Mouse (Mus musculus) kidney, adult 2 months (tissue): Measurements from ENCODE around the gene Spice1. TPM values are rescaled to one million over a fixed set of nuclear protein-coding genes. Genes with fewer than 3 reads are reported as not detected.

Source experiments
- DNase-seq: peaks from one replicate; pipeline ENCODE4 v3.0.0; 2021
- H3K27ac ChIP-seq: fragments of 200-500 bp; 2 replicates; pipeline ENCODE4 v1.5.1; 2012; ENCODE audit warnings: low read depth, low read length, control low read depth, inconsistent platforms; ENCODE audit not compliant: insufficient read depth
- H3K27me3 ChIP-seq: fragments of 200-500 bp; replicated peaks from 2 replicates; pipeline ENCODE4 v1.6.1; 2012; ENCODE audit warnings: mild to moderate bottlenecking, moderate library complexity, low read length, inconsistent platforms; ENCODE audit not compliant: control insufficient read depth, insufficient read depth
- H3K36me3 ChIP-seq: fragments of 200-500 bp; 2 replicates; pipeline ENCODE4 v1.6.1; 2012; ENCODE audit warnings: mild to moderate bottlenecking, moderate library complexity, low read length, inconsistent platforms; ENCODE audit not compliant: control insufficient read depth, insufficient read depth
- H3K4me1 ChIP-seq: fragments of 200-500 bp; 2 replicates; pipeline ENCODE4 v1.6.1; 2011; ENCODE audit warnings: low read length; ENCODE audit not compliant: control insufficient read depth, insufficient read depth
- H3K4me3 ChIP-seq: fragments of 200-500 bp; 2 replicates; pipeline ENCODE4 v1.5.1; 2011; ENCODE audit warnings: mild to moderate bottlenecking, low read depth, low read length, control low read depth; ENCODE audit not compliant: insufficient read depth
- CTCF ChIP-seq: fragments of 200-500 bp; conservative IDR thresholded peaks from 2 replicates; pipeline ENCODE4 v1.5.1; 2011; ENCODE audit warnings: low read depth, mild to moderate bottlenecking, control low read depth, low read length, moderate library complexity, mixed read lengths; ENCODE audit not compliant: insufficient read depth, insufficient read length
- POLR2A ChIP-seq: fragments of 200-500 bp; IDR thresholded peaks from one replicate; pipeline ENCODE4 v1.6.1; 2011; ENCODE audit warnings: low read depth, low read length, control low read depth
- WGBS: fragments of 180-500 bp; shearing (Covaris S2); methylation state at CpG from one replicate; pipeline ENCODE4 v1.1.7; 2018; 5-methylcytosine and 5-hydroxymethylcytosine counted together
- polyA plus RNA-seq: library from polyadenylated mRNA; depleted of rRNA; stranded (reverse); fragments of >200 nt; gene quantifications from 2 replicates; pipeline ENCODE4 v1.2.3, GENCODE M21; 2012

Gene Spice1
- polyA plus RNA-seq, 1 experiment, result 5.4 TPM

GRCm38 (mm10) chr16:44332861-44333284, 14.0 kb upstream of the Spice1 start, which contains the start of gene Sidt1:
Gene Sidt1, minus strand, starts transcription at chr16:44333196.
- TF ChIP-seq CTCF (no peak), POLR2A (no peak)
- H3K4me3 ChIP-seq, result peak within 1 kb of the TSS; percentile 45
- WGBS, result 9% methylated on average over 15 of the region's 15 CpGs
- H3K4me1 ChIP-seq, result no peaks in the 10 kb centered on the region
- H3K36me3 ChIP-seq, result no peaks in the 10 kb centered on the region
- no peaks in the 10 kb centered on the region for H3K27me3 ChIP-seq
- DNase-seq, result peak; percentile 14
- H3K27ac ChIP-seq, result no peak within 1 kb of the TSS

DNA sequence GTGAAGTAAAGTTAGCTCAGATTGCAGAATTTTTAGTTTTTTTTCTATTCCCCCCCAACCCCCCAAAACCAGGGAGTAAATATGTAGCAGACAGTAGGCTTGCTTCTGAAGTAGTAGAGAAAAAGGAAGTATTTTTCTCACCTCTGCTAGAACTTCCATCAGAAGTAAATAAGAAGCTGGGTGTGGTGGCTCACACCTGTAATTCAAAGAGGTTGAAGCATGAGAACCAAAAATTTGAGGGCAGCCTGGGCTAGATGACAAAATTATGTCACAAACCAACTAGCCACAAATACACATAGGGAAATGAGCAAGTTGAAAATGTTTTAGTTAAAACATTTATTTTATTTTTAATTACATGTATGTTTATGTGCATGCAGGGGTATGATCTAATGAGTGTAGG, 9.4 kb upstream of the Spice1 start:
- no peak overlapping the region for H3K4me3 ChIP-seq
- DNase-seq, result no peak
- no peaks in the 10 kb centered on the region for H3K4me1 ChIP-seq
- TF ChIP-seq CTCF (no peak), POLR2A (no peak)
- H3K27me3 ChIP-seq, result no peaks in the 10 kb centered on the region
- H3K36me3 ChIP-seq, result no peaks in the 10 kb centered on the region
- no peak overlapping the region for H3K27ac ChIP-seq

DNA sequence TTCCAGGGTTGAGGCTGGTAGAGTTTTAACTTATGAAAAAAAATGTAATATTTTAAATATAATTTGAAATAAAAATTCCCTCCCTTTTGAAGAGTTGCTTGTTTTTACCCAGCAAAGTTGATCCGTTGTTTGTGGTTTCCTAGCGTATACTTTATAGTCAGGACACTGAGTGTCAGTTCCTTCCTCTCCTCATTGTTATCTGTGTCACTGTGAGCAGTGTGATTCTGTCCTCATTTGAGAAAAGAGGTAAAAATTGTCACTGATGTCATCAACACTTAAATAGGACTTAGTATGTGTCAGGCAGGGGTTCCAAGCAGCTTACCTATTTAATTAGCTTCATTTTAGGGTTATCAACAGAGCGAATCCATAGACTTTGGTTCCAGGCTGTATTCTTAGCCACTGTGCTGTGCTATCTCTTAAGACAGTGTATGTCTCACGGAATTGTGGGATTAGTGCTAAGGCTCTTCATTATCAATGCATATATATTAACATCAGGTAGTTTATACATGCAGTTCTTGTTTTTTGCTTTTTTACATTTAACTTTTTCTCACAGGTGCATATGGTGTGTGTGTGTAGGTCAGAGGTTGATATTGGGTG, 3.0 kb downstream of the Spice1 start:
- 79% methylated on average over 4 of the region's 4 CpGs for WGBS
- H3K27ac ChIP-seq, result no peak overlapping the region; the same call in 1 of the 2 replicates

DNA sequence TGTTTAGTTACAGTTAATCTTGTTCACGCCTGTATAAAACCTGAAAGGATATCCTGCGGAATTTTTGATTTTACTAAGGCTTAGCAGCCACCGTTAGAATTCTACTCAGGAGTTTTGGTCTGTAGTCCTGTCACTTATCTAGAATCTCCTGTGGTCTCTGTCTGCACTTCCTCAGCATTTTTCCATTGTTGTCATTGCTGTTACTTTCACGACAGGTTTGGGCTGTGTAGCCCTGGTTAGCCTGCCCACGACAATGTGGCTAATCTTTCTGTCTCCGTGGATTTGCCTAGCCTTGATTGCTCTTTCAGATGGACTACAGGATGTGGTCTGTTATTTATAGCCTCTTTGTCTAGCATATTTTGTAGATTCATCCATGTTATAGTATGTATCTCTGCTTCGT, 9.4 kb downstream of the Spice1 start:
- TF ChIP-seq CTCF, result no peak
- Histone ChIP-seq H3K36me3 (no peaks in the 10 kb centered on the region; the same call in none of the 2 replicates), H3K4me1 (peaks cover 4% of the 10 kb centered on the region; the same call in 1 of the 2 replicates), H3K27ac (no peak overlapping the region), H3K27me3 (no peaks in the 10 kb centered on the region), H3K4me3 (no peak overlapping the region)
- 64% methylated on average over 7 of the region's 7 CpGs for WGBS
- DNase-seq, result no peak

More for the DNA sequence above, 3.0 kb downstream of the Spice1 start:
- Histone ChIP-seq H3K4me1 (no peaks in the 10 kb centered on the region), H3K27me3 (no peaks in the 10 kb centered on the region), H3K4me3 (no peak overlapping the region), H3K36me3 (no peaks in the 10 kb centered on the region)
- no peak for DNase-seq
- TF ChIP-seq POLR2A (no peak), CTCF (no peak)

DNA sequence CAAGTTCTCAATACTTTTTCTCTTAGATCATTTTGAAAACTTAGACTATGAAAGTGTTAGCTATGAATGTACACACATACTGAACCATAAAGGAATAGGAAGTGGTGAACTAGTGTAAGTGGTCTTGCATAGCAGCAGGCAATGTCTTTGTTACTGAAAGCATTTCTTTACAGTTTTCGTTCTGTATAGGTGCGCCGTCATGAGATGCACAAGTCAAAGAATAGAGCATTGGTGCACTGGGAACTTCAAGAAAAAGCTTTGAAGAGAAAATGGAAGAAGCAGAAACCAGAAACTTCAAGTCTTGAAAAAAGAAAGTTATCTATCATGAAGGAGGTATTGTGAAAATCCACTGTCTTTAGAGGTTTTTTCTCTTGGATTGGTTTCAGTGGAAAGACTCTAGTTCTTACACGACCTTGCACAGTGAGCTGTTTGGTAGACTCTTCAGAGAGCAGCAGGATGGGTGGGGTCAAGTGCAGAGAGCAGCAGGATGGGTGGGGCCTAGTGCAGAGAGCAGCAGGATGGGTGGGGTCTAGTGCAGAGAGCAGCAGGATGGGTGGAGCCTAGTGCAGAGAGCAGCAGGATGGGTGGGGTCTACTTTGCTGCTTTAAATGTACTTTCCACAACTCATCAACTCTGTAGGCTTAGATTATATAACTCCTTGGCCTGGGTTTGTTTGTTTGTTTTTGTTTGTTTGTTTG, 10.8 kb downstream of the Spice1 start:
- no peaks in the 10 kb centered on the region for H3K27me3 ChIP-seq
- peaks cover 6% of the 10 kb centered on the region; the same call in 1 of the 2 replicates for H3K4me1 ChIP-seq
- no peak overlapping the region for H3K4me3 ChIP-seq
- TF ChIP-seq CTCF, result no peak
- no peak for TF ChIP-seq POLR2A
- no peak overlapping the region for H3K27ac ChIP-seq
- no peaks in the 10 kb centered on the region; the same call in none of the 2 replicates for H3K36me3 ChIP-seq
- 72% methylated on average over 4 of the region's 4 CpGs for WGBS
- peak; percentile 72 for DNase-seq

DNA sequence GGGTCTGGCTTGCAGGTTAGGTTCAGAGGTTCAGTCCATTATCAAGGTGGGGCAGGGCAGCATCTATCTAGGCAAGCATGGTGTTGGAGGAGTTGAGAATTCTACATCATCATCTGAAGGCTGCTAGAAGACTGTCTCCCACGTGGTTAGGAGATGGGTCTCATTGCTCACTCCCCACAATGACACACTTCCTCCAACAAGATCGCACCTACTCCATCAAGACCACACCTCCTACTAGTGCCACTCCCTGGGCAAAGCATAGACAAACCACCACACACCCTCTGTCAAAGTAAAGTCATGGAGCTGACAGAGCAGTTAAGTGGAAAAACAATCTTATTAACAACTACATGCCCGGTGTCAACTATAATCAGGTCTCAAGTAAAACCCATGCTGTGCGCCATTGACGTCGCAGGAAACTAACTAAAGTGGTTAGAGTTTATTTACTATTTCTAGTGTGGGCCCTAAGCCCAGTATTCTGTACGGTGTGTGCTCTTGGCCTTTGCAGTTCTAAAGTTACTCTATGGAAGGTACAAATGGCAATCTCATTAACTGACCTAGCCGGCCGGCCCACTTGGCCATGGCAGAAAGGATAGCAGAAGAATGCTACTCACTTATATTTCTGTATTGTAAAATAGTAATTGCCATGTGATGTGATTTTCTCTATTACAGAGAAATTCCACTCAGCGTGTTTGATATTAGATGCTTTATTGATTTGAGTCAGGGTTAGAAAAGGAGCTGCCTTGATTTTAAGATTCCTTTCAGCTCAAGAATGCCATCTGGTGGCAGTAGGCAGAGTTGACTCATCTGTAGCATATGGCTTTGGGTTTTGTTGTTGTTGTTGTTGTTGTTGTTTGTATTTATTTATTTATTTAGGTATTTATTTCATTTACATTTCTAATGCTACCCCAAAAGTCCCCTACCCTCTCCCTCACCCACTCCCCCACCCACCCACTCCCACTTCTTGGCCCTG, 15.3 kb downstream of the Spice1 start:
- H3K4me1 ChIP-seq, result peaks cover 6% of the 10 kb centered on the region; the same call in 1 of the 2 replicates
- DNase-seq, result peak; percentile 55
- no peaks in the 10 kb centered on the region; the same call in none of the 2 replicates for H3K36me3 ChIP-seq
- WGBS, result 75% methylated on average over 10 of the region's 10 CpGs
- no peak overlapping the region for H3K27ac ChIP-seq
- no peaks in the 10 kb centered on the region for H3K27me3 ChIP-seq
- no peak overlapping the region for H3K4me3 ChIP-seq
- TF ChIP-seq POLR2A, result no peak
- TF ChIP-seq CTCF, result peak; percentile 27; the same call in 1 of the 2 replicates
